Mouse (Mus musculus): ENCODE measurements at regions not wholly inside any gene's neighbourhood (a gene's known extent, or its start where the extent isn't known, plus 50 kb on each side); places are given as distances from the start of the nearest gene placed in this dataset.

DNA sequence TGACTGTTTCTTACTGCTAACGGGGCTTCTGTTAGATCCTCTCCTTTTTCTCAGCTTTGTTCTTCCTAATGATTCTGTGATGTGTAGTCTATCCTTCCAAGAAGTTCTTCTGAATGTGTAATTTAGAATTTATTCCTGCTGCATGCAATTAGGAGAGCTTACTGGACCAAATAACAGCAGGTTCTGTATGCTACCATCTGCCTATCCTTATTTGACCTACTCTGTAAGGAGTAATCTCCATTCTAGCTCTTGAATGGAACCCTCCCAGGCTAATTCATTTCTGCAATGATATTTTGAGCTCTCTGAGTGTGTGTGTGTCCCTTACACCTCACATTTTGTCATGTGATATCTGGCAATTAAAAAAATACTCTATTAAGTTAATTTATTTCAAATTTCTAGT, 201.9 kb upstream of the Got2 start:
- Histone ChIP-seq H3K9ac (ENCODE audit: insufficient read depth, low read depth) (no peak overlapping the region), H3K4me1 (ENCODE audit: control insufficient read depth in 1 of 2, insufficient read depth in 2 of 2) (no peaks in the 10 kb centered on the region), H3K36me3 (replicated peaks in 1 of 2; ENCODE audit: control insufficient read depth in 1 of 2, insufficient read depth in 1 of 2, low read length in 1 of 2) (no peaks in the 10 kb centered on the region), H3K27ac (ENCODE audit: insufficient read depth, low read depth) (no peak overlapping the region), H3K79me2 (replicated peaks; ENCODE audit: control insufficient read depth, extremely low read depth, insufficient read depth, poor library complexity, severe bottlenecking) (no peaks in the 10 kb centered on the region), H3K4me3 (replicated peaks in 1 of 3; ENCODE audit: low read depth in 2 of 3, low read length in 2 of 3, poor library complexity in 1 of 3) (no peak overlapping the region), H3K4me2 (ENCODE audit: insufficient read depth, low read depth, poor library complexity, severe bottlenecking) (no peak overlapping the region), H3K9me3 (replicated peaks; ENCODE audit: low read length) (no peaks in the 10 kb centered on the region), H3K27me3 (replicated peaks) (peaks cover 12% of the 10 kb centered on the region)
- dilution Hi-C loops (cut with MboI; ENCODE audit: extremely low pct_ligation_motif_present, extremely low pct_unique_long_range_greater_than_20kb, low sequenced_read_pairs) (no loop called here), in situ Hi-C loops (cut with MboI; ENCODE audit: low pct_ligation_motif_present, low pct_unique_long_range_greater_than_20kb, low sequenced_read_pairs) (no loop called here)
- no peak for DNase-seq (ENCODE audit: extremely low read depth)
- TF ChIP-seq MAZ (IDR thresholded peaks at IDR 0.05; ENCODE audit: low read depth, low read length) (no peak), RAD21 (IDR thresholded peaks at IDR 0.05; ENCODE audit: low read depth, low read length) (no peak)

DNA sequence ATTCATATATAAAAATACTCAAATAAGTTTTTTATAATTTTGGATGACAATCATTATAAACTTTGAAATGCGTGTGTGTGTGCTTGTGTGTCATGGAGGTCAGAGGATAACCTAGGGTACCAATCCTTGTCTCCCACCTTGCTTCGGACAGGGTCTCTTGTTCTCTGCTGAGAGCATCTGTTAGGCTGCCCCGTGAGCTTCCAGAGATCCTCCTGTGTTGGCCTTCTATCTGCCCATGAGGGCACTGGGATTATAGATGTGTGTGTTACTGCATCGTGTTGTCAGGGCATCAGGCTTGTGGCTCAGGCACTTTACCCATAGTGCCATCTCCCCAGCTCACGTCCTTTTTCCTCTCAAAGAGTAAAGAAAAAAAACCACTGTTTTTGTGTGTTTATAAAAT, 180.0 kb upstream of the Got2 start:
- H3K9ac ChIP-seq (ENCODE audit: insufficient read depth, low read depth), result no peak overlapping the region
- no peak overlapping the region for H3K4me3 ChIP-seq (replicated peaks in 1 of 3; ENCODE audit: low read depth in 2 of 3, low read length in 2 of 3, poor library complexity in 1 of 3)
- in situ Hi-C loops (cut with MboI; ENCODE audit: low pct_ligation_motif_present, low pct_unique_long_range_greater_than_20kb, low sequenced_read_pairs) (no loop called here), dilution Hi-C loops (cut with MboI; ENCODE audit: extremely low pct_ligation_motif_present, extremely low pct_unique_long_range_greater_than_20kb, low sequenced_read_pairs) (no loop called here)
- no peaks in the 10 kb centered on the region for H3K4me1 ChIP-seq (ENCODE audit: control insufficient read depth in 1 of 2, insufficient read depth in 2 of 2)
- H3K36me3 ChIP-seq (replicated peaks in 1 of 2; ENCODE audit: control insufficient read depth in 1 of 2, insufficient read depth in 1 of 2, low read length in 1 of 2), result no peaks in the 10 kb centered on the region
- H3K4me2 ChIP-seq (ENCODE audit: insufficient read depth, low read depth, poor library complexity, severe bottlenecking), result no peak overlapping the region
- no peak for DNase-seq (ENCODE audit: extremely low read depth)
- no peak overlapping the region for H3K27ac ChIP-seq (ENCODE audit: insufficient read depth, low read depth)
- TF ChIP-seq MXI1 (IDR thresholded peaks at IDR 0.05; ENCODE audit: low read depth, low read length) (no peak), CTCF (conservative IDR thresholded peaks at IDR 0.05 in 1 of 2, IDR thresholded peaks at IDR 0.05 in 1 of 2; ENCODE audit: low read depth in 2 of 2, low read length in 2 of 2) (no peak), MAFK (IDR thresholded peaks at IDR 0.05; ENCODE audit: insufficient replicate concordance, low read length) (no peak), KAT2A (IDR thresholded peaks at IDR 0.05; ENCODE audit: insufficient replicate concordance, low read length) (no peak), POLR2AphosphoS2 (IDR thresholded peaks at IDR 0.05; ENCODE audit: low read depth, low read length) (no peak), ZKSCAN1 (IDR thresholded peaks at IDR 0.05; ENCODE audit: borderline replicate concordance, low read depth, low read length) (no peak), CHD1 (IDR thresholded peaks at IDR 0.05; ENCODE audit: low read depth, low read length) (no peak), JUN (IDR thresholded peaks at IDR 0.05; ENCODE audit: insufficient read depth, low read depth, low read length) (no peak), RAD21 (IDR thresholded peaks at IDR 0.05; ENCODE audit: low read depth, low read length) (no peak)
- H3K27me3 ChIP-seq (replicated peaks), result no peaks in the 10 kb centered on the region
- H3K9me3 ChIP-seq (replicated peaks; ENCODE audit: low read length), result no peaks in the 10 kb centered on the region
- H3K79me2 ChIP-seq (replicated peaks; ENCODE audit: control insufficient read depth, extremely low read depth, insufficient read depth, poor library complexity, severe bottlenecking), result no peaks in the 10 kb centered on the region

DNA sequence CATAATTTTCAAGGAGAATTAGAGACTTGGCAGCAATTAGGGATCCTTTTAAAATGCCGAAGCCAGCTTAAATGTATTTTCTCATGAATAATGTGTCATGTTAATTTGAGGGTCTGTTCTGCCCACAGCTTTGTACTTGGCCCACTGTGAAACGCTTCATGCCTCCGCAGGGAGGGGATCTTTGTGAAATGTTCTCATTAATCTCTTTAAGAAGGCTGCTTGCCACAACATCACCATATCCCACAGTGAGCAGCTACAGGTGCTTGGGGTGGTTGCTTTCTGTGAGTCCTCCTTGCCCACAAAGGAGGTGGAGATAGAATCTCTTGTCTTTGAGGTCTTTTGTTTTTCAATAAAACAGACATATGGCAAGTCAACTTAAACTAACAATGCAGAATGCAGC, 159.3 kb upstream of the Got2 start:
- Histone ChIP-seq H3K36me3 (replicated peaks in 1 of 2; ENCODE audit: control insufficient read depth in 1 of 2, insufficient read depth in 1 of 2, low read length in 1 of 2) (no peaks in the 10 kb centered on the region), H3K4me2 (ENCODE audit: insufficient read depth, low read depth, poor library complexity, severe bottlenecking) (no peak overlapping the region), H3K27ac (ENCODE audit: insufficient read depth, low read depth) (no peak overlapping the region), H3K9me3 (replicated peaks; ENCODE audit: low read length) (no peaks in the 10 kb centered on the region), H3K79me2 (replicated peaks; ENCODE audit: control insufficient read depth, extremely low read depth, insufficient read depth, poor library complexity, severe bottlenecking) (no peaks in the 10 kb centered on the region), H3K9ac (ENCODE audit: insufficient read depth, low read depth) (no peak overlapping the region), H3K27me3 (replicated peaks) (no peaks in the 10 kb centered on the region), H3K4me1 (ENCODE audit: control insufficient read depth in 1 of 2, insufficient read depth in 2 of 2) (no peaks in the 10 kb centered on the region), H3K4me3 (replicated peaks in 1 of 3; ENCODE audit: low read depth in 2 of 3, low read length in 2 of 3, poor library complexity in 1 of 3) (no peak overlapping the region)
- TF ChIP-seq ZNF384 (IDR thresholded peaks at IDR 0.05; ENCODE audit: low read depth, low read length), result no peak
- dilution Hi-C loops (cut with MboI; ENCODE audit: extremely low pct_ligation_motif_present, extremely low pct_unique_long_range_greater_than_20kb, low sequenced_read_pairs) (no loop called here), in situ Hi-C loops (cut with MboI; ENCODE audit: low pct_ligation_motif_present, low pct_unique_long_range_greater_than_20kb, low sequenced_read_pairs) (no loop called here)
- no peak for DNase-seq (ENCODE audit: extremely low read depth)

Measured in CH12.LX (cell line).